Mouse (Mus musculus): ENCODE results near the gene Prickle3. TPM values are rescaled to one million over a fixed set of nuclear protein-coding genes. Genes with fewer than 3 reads are reported as not detected.

Prickle3 gene
- polyA plus RNA-seq, 1 experiment from 2014 or later, result 2.0 TPM

DNA sequence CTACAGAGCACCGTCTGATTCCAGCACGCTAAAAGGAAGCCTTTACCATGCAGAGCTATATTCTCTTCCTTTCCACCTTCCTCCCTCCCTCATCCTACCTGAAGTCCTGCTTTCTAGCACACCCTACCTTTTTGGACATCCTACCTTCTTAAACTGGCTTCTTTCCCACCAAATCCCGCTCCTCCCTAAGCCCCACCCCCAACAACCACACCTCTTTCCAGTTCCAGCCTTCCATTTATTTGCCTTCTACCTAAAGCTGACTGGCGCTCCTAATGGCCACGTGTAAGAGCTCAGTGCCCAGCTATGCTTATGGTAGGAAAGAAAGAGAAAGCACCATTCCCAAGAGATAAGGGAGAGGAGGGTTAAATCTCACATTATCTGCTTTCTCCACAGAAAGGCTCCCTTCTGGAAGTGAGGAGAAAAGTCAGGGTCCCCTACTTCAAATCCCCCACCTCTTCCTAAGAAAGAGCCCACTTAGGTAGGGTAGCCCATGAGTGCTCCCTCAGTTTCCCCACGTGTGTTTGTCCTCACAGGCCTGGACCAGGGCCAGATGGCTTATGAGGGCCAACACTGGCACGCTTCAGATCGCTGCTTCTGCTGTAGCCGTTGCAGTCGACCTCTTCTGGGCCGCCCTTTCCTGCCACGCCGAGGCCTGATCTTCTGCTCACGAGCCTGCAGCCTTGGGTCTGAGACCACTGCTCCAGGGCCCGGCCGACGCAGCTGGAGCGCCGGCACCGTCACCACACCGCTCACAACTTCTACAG, 8.9 kb downstream of the Prickle3 start:
- whole genome bisulfite sequencing, result 78% methylated on average over 21 of the region's 21 CpGs
- H3K4me2 ChIP-seq (ENCODE audit: low read depth, low read length), result no peak overlapping the region
- H3K4me3 ChIP-seq (ENCODE audit: low read depth, low read length), result no peak overlapping the region
- no peaks in the 10 kb centered on the region for H3K4me1 ChIP-seq (ENCODE audit: control insufficient read depth, insufficient read depth, low read length)
- H3K27ac ChIP-seq (ENCODE audit: low read depth, low read length), result no peak overlapping the region
- no peak overlapping the region for H3K9ac ChIP-seq (replicated peaks; ENCODE audit: low read depth, low read length)
- no peak for ATAC-seq (ENCODE audit: low read depth)
- no peaks in the 10 kb centered on the region for H3K9me3 ChIP-seq (ENCODE audit: control insufficient read depth, low read length)
- no peaks in the 10 kb centered on the region for H3K36me3 ChIP-seq (ENCODE audit: control insufficient read depth, insufficient read depth, low read length)
- H3K27me3 ChIP-seq (ENCODE audit: control insufficient read depth, insufficient read depth, low read length), result no peaks in the 10 kb centered on the region

GRCm38 (mm10) chrX:7670390-7670881, 13.4 kb downstream of the Prickle3 start:
- Histone ChIP-seq H3K27ac (ENCODE audit: low read depth, low read length) (no peak overlapping the region), H3K27me3 (ENCODE audit: control insufficient read depth, insufficient read depth, low read length) (no peaks in the 10 kb centered on the region), H3K9ac (replicated peaks; ENCODE audit: low read depth, low read length) (no peak overlapping the region), H3K4me2 (ENCODE audit: low read depth, low read length) (peak overlapping the region; percentile 40), H3K4me3 (ENCODE audit: low read depth, low read length) (peak overlapping the region; percentile 25; the same call in 1 of the 2 replicates), H3K9me3 (ENCODE audit: control insufficient read depth, low read length) (no peaks in the 10 kb centered on the region), H3K4me1 (ENCODE audit: control insufficient read depth, insufficient read depth, low read length) (no peaks in the 10 kb centered on the region), H3K36me3 (ENCODE audit: control insufficient read depth, insufficient read depth, low read length) (no peaks in the 10 kb centered on the region)
- ATAC-seq (ENCODE audit: low read depth), result peak; percentile 35
- WGBS, result 20% methylated on average over 17 of the region's 19 CpGs

GRCm38 (mm10) chrX:7670921-7671623, 14.0 kb downstream of the Prickle3 start, which contains the start of gene Plp2:
Gene Plp2 (minus strand): TSS chrX:7671390.
- H3K9me3 ChIP-seq (ENCODE audit: control insufficient read depth, low read length), result no peaks in the 10 kb centered on the region
- no peaks in the 10 kb centered on the region for H3K36me3 ChIP-seq (ENCODE audit: control insufficient read depth, insufficient read depth, low read length)
- no peak within 1 kb of the TSS for H3K9ac ChIP-seq (replicated peaks; ENCODE audit: low read depth, low read length)
- H3K4me3 ChIP-seq (ENCODE audit: low read depth, low read length), result peak within 1 kb of the TSS; percentile 25
- peak within 1 kb of the TSS; percentile 40 for H3K4me2 ChIP-seq (ENCODE audit: low read depth, low read length)
- 21% methylated on average over 34 of the region's 36 CpGs for WGBS
- ATAC-seq (ENCODE audit: low read depth), result no peak; the same call in 1 of the 2 replicates
- H3K4me1 ChIP-seq (ENCODE audit: control insufficient read depth, insufficient read depth, low read length), result no peaks in the 10 kb centered on the region
- no peaks in the 10 kb centered on the region for H3K27me3 ChIP-seq (ENCODE audit: control insufficient read depth, insufficient read depth, low read length)
- no peak within 1 kb of the TSS for H3K27ac ChIP-seq (ENCODE audit: low read depth, low read length)

DNA sequence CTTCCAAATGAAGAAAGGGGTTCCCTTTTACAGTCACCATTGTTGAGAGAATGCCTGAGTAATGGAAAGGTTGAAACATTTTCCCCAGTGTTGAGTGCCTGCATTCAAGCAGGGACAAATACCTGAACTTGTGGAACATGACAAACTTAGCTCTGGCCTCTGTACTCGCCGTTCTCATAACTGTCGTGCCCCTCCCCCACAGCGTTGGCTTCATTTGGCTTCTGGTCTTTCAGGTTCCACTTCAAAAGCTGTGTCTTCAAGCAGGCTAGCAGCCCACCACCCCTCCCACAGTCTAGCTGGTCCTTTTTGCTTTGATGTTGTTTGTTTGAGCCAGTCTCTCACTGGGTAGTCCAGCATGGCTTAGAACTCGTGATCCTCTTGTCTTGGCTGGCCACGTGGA, 15.7 kb downstream of the Prickle3 start:
- H3K4me3 ChIP-seq (ENCODE audit: low read depth, low read length), result no peak overlapping the region
- no peaks in the 10 kb centered on the region for H3K9me3 ChIP-seq (ENCODE audit: control insufficient read depth, low read length)
- no peaks in the 10 kb centered on the region for H3K36me3 ChIP-seq (ENCODE audit: control insufficient read depth, insufficient read depth, low read length)
- 52% methylated on average over 6 of the region's 6 CpGs for WGBS
- no peaks in the 10 kb centered on the region for H3K27me3 ChIP-seq (ENCODE audit: control insufficient read depth, insufficient read depth, low read length)
- no peak overlapping the region for H3K9ac ChIP-seq (replicated peaks; ENCODE audit: low read depth, low read length)
- no peak overlapping the region for H3K27ac ChIP-seq (ENCODE audit: low read depth, low read length)
- H3K4me2 ChIP-seq (ENCODE audit: low read depth, low read length), result no peak overlapping the region
- no peak for ATAC-seq (ENCODE audit: low read depth)
- no peaks in the 10 kb centered on the region for H3K4me1 ChIP-seq (ENCODE audit: control insufficient read depth, insufficient read depth, low read length)

GRCm38 (mm10) chrX:7673578-7674281, 16.7 kb downstream of the Prickle3 start:
- 32% methylated on average over 12 of the region's 12 CpGs for WGBS
- no peak overlapping the region for H3K4me2 ChIP-seq (ENCODE audit: low read depth, low read length)

GRCm38 (mm10) chrX:7674284-7675000, 17.4 kb downstream of the Prickle3 start:
- H3K27ac ChIP-seq (ENCODE audit: low read depth, low read length), result no peak overlapping the region
- H3K4me2 ChIP-seq (ENCODE audit: low read depth, low read length), result peak overlapping the region; percentile 27; the same call in 1 of the 2 replicates
- peak overlapping the region; percentile 4; the same call in 1 of the 2 replicates for H3K4me3 ChIP-seq (ENCODE audit: low read depth, low read length)
- no peak overlapping the region for H3K9ac ChIP-seq (replicated peaks; ENCODE audit: low read depth, low read length)
- WGBS, result 40% methylated on average over 28 of the region's 28 CpGs
- H3K9me3 ChIP-seq (ENCODE audit: control insufficient read depth, low read length), result no peaks in the 10 kb centered on the region
- no peaks in the 10 kb centered on the region for H3K27me3 ChIP-seq (ENCODE audit: control insufficient read depth, insufficient read depth, low read length)
- H3K36me3 ChIP-seq (ENCODE audit: control insufficient read depth, insufficient read depth, low read length), result no peaks in the 10 kb centered on the region
- no peaks in the 10 kb centered on the region for H3K4me1 ChIP-seq (ENCODE audit: control insufficient read depth, insufficient read depth, low read length)
- peak; percentile 52; the same call in 1 of the 2 replicates for ATAC-seq (ENCODE audit: low read depth)

More at GRCm38 (mm10) chrX:7673578-7674281, 16.7 kb downstream of the Prickle3 start:
- Histone ChIP-seq H3K36me3 (ENCODE audit: control insufficient read depth, insufficient read depth, low read length) (no peaks in the 10 kb centered on the region), H3K4me1 (ENCODE audit: control insufficient read depth, insufficient read depth, low read length) (no peaks in the 10 kb centered on the region), H3K4me3 (ENCODE audit: low read depth, low read length) (no peak overlapping the region), H3K9ac (replicated peaks; ENCODE audit: low read depth, low read length) (no peak overlapping the region), H3K9me3 (ENCODE audit: control insufficient read depth, low read length) (no peaks in the 10 kb centered on the region), H3K27ac (ENCODE audit: low read depth, low read length) (no peak overlapping the region), H3K27me3 (ENCODE audit: control insufficient read depth, insufficient read depth, low read length) (no peaks in the 10 kb centered on the region)
- no peak for ATAC-seq (ENCODE audit: low read depth)

DNA sequence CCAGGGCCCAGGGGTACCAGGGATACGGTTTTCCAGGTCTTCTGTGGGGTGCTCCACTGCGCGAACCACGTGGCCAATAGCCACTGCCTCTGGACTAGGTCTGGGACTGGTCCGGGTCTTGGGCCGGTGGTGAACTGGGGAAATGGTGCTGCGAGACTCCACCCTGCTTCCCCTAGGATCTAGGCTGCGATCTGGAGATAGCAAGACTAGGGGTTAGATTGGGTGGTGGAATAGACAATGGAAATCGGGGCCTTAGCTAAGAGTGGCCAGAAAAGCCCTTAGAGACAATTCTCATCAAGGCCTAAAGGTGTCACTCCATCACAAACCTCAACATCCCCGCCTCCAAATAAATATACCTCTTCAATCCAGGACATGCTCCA, 17.9 kb downstream of the Prickle3 start:
- no peaks in the 10 kb centered on the region for H3K27me3 ChIP-seq (ENCODE audit: control insufficient read depth, insufficient read depth, low read length)
- no peaks in the 10 kb centered on the region for H3K4me1 ChIP-seq (ENCODE audit: control insufficient read depth, insufficient read depth, low read length)
- ATAC-seq (ENCODE audit: low read depth), result no peak

GRCm38 (mm10) chrX:7678986-7679385, 21.9 kb downstream of the Prickle3 start:
- Histone ChIP-seq H3K4me2 (ENCODE audit: low read depth, low read length) (no peak overlapping the region), H3K4me3 (ENCODE audit: low read depth, low read length) (no peak overlapping the region)

More for the DNA sequence above, 17.9 kb downstream of the Prickle3 start:
- H3K27ac ChIP-seq (ENCODE audit: low read depth, low read length), result no peak overlapping the region
- H3K4me2 ChIP-seq (ENCODE audit: low read depth, low read length), result peak overlapping the region; percentile 27; the same call in 1 of the 2 replicates
- peak overlapping the region; percentile 4; the same call in 1 of the 2 replicates for H3K4me3 ChIP-seq (ENCODE audit: low read depth, low read length)
- H3K9ac ChIP-seq (replicated peaks; ENCODE audit: low read depth, low read length), result no peak overlapping the region
- no peaks in the 10 kb centered on the region for H3K9me3 ChIP-seq (ENCODE audit: control insufficient read depth, low read length)
- 36% methylated on average over 10 of the region's 10 CpGs for WGBS
- H3K36me3 ChIP-seq (ENCODE audit: control insufficient read depth, insufficient read depth, low read length), result no peaks in the 10 kb centered on the region

More at GRCm38 (mm10) chrX:7678986-7679385, 21.9 kb downstream of the Prickle3 start:
- no peak for ATAC-seq (ENCODE audit: low read depth)
- 47% methylated on average over 3 of the region's 3 CpGs for WGBS
- no peaks in the 10 kb centered on the region for H3K36me3 ChIP-seq (ENCODE audit: control insufficient read depth, insufficient read depth, low read length)
- H3K4me1 ChIP-seq (ENCODE audit: control insufficient read depth, insufficient read depth, low read length), result no peaks in the 10 kb centered on the region
- H3K9me3 ChIP-seq (ENCODE audit: control insufficient read depth, low read length), result no peaks in the 10 kb centered on the region
- H3K9ac ChIP-seq (replicated peaks; ENCODE audit: low read depth, low read length), result no peak overlapping the region
- H3K27me3 ChIP-seq (ENCODE audit: control insufficient read depth, insufficient read depth, low read length), result no peaks in the 10 kb centered on the region
- no peak overlapping the region for H3K27ac ChIP-seq (ENCODE audit: low read depth, low read length)
